Mouse (Mus musculus): ENCODE measurements around the gene Btbd35f27. TPM values are rescaled to one million over a fixed set of nuclear protein-coding genes. Genes with fewer than 3 reads are reported as not detected.
"Not testable (repeated sequence)": the region's sequence is repeated elsewhere in the genome, so short reads cannot be mapped to it uniquely, and the experiment has no call there.

The Btbd35f27 gene
- not detected in 2 replicates for polyA plus RNA-seq (2014; fragmentation: Nextera tagmentation; extraction: Ambion mirVana)

DNA sequence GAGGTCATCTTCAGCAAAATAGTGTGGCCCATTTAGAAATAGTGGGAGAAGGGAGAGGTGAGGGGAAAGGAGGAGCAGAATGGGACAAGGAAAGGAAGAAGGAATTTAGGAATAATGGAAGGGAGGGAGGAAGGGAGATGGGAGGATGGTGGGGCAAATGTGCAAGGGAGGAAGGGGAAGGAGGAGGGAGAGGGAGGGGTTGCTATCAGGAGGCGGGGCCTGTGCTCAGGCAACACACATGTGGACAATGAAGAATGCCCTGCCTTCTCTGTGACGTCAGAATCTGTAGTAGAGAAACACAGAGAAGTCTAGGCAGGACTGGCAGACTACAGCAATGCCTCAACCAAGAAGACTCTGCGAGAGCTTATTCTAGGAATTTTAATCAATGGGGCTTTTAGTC is at the start of gene Btbd35f27:
TSS of gene Btbd35f27 (plus strand) at position 301 of the 400 bp plus-strand sequence.
- not testable (repeated sequence) for DNase-seq; H3K36me3 ChIP-seq (ENCODE audit: insufficient read depth); H3K27me3 ChIP-seq (ENCODE audit: insufficient read depth, low read length); H3K9me3 ChIP-seq (ENCODE audit: low read depth, low read length); H3K4me1 ChIP-seq (ENCODE audit: insufficient read depth); H3K4me2 ChIP-seq; ATAC-seq (ENCODE audit: insufficient read depth); H3K4me3 ChIP-seq (ENCODE audit: low read depth, low read length); H3K9ac ChIP-seq; H3K27ac ChIP-seq (ENCODE audit: low read depth)
- whole genome bisulfite sequencing = 81% methylated on average over 1 of the region's 3 CpGs

Other genes starting within 250 kb of the Btbd35f27 start
- gene Btbd35f4, start 151.6 kb upstream of the Btbd35f27 start, polyA plus RNA-seq (2014; fragmentation: Nextera tagmentation; extraction: Ambion mirVana) = not detected in 2 replicates